Mouse (Mus musculus) natural killer cell, adult 2 months (primary cell): Measurements from ENCODE around the gene Gtf2i.

Experiments used
- DNase-seq, 2 experiments: peaks; one replicate each; pipeline ENCODE4 v3.0.0; 2022; ENCODE audit warnings: low spot score in 2 of 2

Gene Gtf2i

DNA sequence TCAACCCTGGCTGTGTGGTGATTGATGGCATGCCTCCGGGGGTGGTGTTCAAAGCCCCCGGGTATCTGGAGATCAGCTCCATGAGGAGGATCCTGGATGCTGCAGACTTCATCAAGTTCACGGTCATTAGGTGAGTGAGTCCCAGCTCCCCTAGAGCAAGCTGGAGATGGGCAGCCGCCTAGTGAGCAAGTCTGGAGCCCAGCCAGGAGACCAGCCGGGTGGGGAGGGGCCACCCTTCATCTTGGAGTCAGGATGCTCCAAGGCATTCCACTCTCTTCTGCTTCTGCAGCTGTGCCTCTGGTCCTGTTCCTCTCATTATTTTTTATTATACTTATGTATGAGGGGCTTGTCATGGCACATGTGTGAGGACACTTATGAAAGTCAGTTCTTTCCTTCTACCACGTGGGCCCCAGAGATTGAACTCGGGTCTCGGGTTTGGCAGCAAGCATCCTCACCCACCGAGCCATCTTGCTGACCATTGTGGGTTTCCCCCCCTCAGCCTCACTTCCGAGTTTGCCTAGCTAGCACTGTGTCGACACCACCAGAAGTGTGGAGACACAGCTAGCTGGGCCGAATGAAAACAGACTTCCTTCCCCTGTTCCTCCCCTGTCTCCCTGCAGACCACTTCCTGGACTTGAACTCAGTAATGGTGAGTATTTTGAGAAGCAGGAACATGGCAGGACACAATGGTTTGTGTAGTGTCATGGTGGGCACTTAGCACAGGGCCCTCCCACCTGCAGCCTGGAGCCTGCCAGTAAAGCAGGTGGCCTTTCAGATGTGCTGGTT, 100.3 kb downstream of the Gtf2i start:
- DNase-seq, result peak in 1 of 2 experiments; percentile 24

DNA sequence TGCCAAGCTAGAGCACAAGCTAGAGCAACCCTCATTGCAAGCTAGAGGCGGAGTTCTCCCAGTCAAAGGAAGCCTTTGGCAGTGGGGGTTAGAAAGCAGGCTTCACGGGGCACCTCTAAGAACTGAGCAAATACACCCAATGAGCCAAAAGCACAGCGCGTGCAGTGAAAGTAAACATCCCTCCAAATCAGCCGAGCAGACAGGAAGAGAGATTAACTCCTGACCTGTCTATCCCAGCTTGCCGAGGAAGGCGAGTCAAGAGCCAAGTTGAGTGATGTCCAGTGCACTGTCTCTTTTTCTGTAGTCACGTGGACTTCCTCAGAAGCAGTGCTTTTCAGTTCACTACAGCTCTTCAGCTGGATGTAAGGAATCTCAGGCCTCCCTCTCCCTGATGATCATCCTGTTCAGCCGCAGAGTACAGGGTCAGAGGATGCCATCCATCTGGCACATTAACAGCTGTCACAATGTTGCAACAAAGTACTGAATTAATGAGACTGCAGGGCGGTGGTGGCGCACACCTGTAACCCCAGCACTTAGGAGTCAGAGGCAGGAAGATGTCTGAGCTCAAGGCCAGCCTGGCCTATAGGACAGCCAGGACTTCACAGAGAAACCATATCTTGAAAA, 104.5 kb downstream of the Gtf2i start:
- DNase-seq, result no peak

DNA sequence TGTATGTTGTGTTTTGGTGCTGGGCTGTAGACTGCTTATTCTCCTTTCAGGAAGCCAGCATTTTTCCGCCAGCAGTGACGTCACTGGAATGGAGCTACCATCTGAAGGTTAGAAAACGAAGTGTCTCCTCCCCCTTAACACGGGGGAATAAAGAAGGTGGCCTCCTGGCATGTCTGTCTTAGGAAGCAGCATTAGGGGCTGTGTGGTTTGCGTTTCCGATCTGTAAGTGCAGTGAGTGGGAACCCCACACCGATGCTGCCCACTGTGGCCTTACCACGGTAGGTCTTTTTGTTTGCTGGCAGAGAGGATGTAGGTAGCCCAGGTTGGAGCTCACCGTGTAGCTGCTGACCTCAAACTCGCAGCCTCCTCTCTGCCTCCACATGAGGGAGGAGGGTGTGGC, 107.8 kb downstream of the Gtf2i start:
- DNase-seq, result no peak

DNA sequence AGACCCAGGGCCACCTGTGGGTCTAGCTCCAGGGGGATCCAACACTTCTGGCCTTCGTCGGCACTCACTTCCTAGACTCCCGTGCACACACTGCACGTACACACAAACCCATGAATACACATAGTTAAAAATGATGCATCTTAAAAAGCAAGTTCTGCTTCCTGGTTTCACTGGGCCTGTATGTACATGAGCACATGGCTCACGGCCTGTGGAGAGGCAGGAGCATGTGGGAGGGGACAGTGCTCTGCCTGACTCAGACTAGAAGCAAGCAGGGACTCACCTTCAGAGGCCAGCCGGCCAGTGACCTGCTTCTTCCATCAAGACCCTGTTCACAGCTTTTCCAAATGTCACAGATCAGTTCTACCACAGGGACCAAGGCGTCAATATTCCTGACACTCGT, 120.9 kb downstream of the Gtf2i start:
- no peak for DNase-seq

DNA sequence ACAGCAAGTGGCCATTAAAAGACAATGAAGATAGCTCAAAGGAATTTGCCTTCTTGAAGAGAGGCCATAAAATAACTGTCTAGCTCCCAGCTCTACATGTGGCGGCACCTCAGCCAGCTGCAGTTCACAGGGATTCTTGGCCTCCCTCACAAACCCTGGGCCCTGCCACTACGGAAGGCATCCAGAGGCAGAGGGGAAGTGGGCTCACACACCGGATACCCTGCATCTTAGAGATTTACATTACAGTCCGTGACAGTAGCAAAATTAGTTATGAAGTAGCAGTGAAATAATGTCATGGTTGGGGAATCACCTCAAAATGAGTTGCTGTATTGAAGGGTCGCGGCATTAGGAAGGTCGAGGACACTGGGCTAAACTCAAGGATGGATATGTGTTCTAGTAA, 126.0 kb downstream of the Gtf2i start:
- DNase-seq, result no peak
